ENCODE assay signal across 24 mouse cellular contexts in the genomic region with DNA sequence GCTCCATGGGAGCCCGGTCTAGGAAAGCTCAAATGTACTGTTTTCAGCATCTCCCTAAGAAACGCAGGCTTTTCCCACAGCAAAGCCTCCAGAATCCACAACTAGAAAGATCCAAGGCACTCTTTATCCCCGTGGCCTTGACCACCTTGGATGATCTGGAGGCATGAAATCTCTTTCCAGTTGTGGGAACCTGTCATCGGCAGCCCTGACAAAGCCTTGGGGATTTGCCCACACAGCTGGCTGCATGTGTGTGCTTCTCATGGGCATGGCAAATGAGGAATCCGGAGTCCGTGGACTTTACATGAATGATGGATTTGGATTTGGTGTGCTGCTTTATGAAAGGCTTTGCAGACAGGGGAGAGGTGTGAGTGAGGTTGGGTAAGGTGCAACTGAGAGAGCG. TPM values are rescaled to one million over a fixed set of nuclear protein-coding genes. Genes with fewer than 3 reads are reported as not detected.
DNase-seq lines count a peak whose midpoint lies in the region; ATAC-seq lines count a peak whose summit lies in the region.
"Had no signal": no experiment of that assay in that cellular context is flagged by ENCODE, and none has a peak within 500 bp of the region (broad histone marks: within the 10 kb centered on the region; RNA-seq: fewer than 3 reads in every experiment).

No protein-coding gene starts in this region.

- no peak overlapping the region for H3K4me2 ChIP-seq in limb, embryonic 12.5 days
- H3K4me2 ChIP-seq: embryonic facial prominence, embryonic 15.5 days; heart, embryonic 11.5 days; hindbrain, embryonic 12.5 days; hindbrain, embryonic 15.5 days had no signal

- no peak overlapping the region for H3K27ac ChIP-seq in limb, embryonic 12.5 days
- H3K27ac ChIP-seq: embryonic facial prominence, embryonic 15.5 days; hindbrain, embryonic 12.5 days; hindbrain, embryonic 15.5 days had no signal

- H3K4me1 ChIP-seq in limb, embryonic 12.5 days (replicated peaks) = peaks cover 8% of the 10 kb centered on the region
- H3K4me1 ChIP-seq: hindbrain, embryonic 12.5 days had no signal

- no peaks in the 10 kb centered on the region for H3K9me3 ChIP-seq in limb, embryonic 12.5 days
- H3K9me3 ChIP-seq: hindbrain, embryonic 15.5 days had no signal

- no peak overlapping the region for H3K9ac ChIP-seq in limb, embryonic 12.5 days (replicated peaks)
- H3K9ac ChIP-seq: embryonic facial prominence, embryonic 15.5 days; forebrain, postnatal 0 days; hindbrain, embryonic 12.5 days; hindbrain, embryonic 15.5 days had no signal

- peak; percentile 20; the same call in 1 of the 2 replicates for ATAC-seq in limb, embryonic 12.5 days (ENCODE audit: insufficient number of reproducible peaks, insufficient read depth, low FRiP score, low TSS enrichment, low read depth)
- ATAC-seq: CD4-positive, CD25-positive, alpha-beta regulatory T cell, adult 4 months; forebrain, embryonic 14.5 days; forebrain, postnatal 0 days had no signal

- no peaks in the 10 kb centered on the region for H3K27me3 ChIP-seq in limb, embryonic 12.5 days
- H3K27me3 ChIP-seq: embryonic facial prominence, embryonic 15.5 days; hindbrain, embryonic 12.5 days; hindbrain, embryonic 15.5 days had no signal

- H3K4me3 ChIP-seq in limb, embryonic 12.5 days (replicated peaks) = no peak overlapping the region
- H3K4me3 ChIP-seq: embryonic facial prominence, embryonic 15.5 days; hindbrain, embryonic 12.5 days; hindbrain, embryonic 15.5 days had no signal

- WGBS in limb, embryonic 12.5 days = 75% methylated on average over 7 of the region's 7 CpGs

- no peaks in the 10 kb centered on the region for H3K36me3 ChIP-seq in limb, embryonic 12.5 days
- H3K36me3 ChIP-seq: embryonic facial prominence, embryonic 15.5 days; hindbrain, embryonic 12.5 days; hindbrain, embryonic 15.5 days had no signal

- peak; percentile 14 for DNase-seq in gastrocnemius, postnatal 10 days
- DNase-seq in gastrocnemius, adult 8-10 months (ENCODE audit: low spot score in 2 of 2) = no peak
- DNase-seq in forelimb bud, embryonic 11.5 days (ENCODE audit: low read depth, low spot score) = peak; percentile 23
- DNase-seq in right cerebral cortex, postnatal 36 days (ENCODE audit: low spot score in 2 of 2) = no peak
- DNase-seq in ovary, adult 18-20 months (ENCODE audit: low spot score) = no peak
- DNase-seq: adrenal gland, adult 2 months; adrenal gland, postnatal 14 days; cerebellum, adult 11-12 months; cerebellum, adult 8-10 months; cerebellum, postnatal 10 days; forebrain, postnatal 0 days; gastrocnemius, postnatal 14 days; heart, adult 11 months had no signal

RNA-seq across cellular contexts. Expression of gene Cnga3, which starts 46.3 kb away (rescaled TPM):
- under 1 TPM; 0.80 to 0.90 TPM for total RNA-seq in gastrocnemius, postnatal 10 days (2021)
- under 1 TPM; 0.19 to 0.89 (median 0.42) TPM for total RNA-seq in gastrocnemius, adult 8-10 months (2022)
- not detected in 2 replicates for polyA plus RNA-seq in limb, embryonic 12.5 days (2016; fragmentation: Nextera tagmentation; extraction: Ambion mirVana)
- total RNA-seq: hematopoietic stem cell, adult 5-6 weeks had no signal
- polyA plus RNA-seq: embryonic facial prominence, embryonic 11.5 days; forebrain, embryonic 11.5 days; heart, embryonic 11.5 days; heart, embryonic 14.5 days; hindbrain, embryonic 15.5 days had no signal

Comparison
In these comparisons a context has a peak if more than half of its experiments do, and no peak if none do; other contexts are left out.
1. DNase-seq: peak in gastrocnemius, postnatal 10 days (single experiment) and forelimb bud, embryonic 11.5 days (single experiment); none in gastrocnemius, adult 8-10 months (0 of 2), right cerebral cortex, postnatal 36 days (0 of 2) and ovary, adult 18-20 months (single experiment).